Comparison of ENCODE assay signal across 23 mouse cellular contexts in the genomic region with DNA sequence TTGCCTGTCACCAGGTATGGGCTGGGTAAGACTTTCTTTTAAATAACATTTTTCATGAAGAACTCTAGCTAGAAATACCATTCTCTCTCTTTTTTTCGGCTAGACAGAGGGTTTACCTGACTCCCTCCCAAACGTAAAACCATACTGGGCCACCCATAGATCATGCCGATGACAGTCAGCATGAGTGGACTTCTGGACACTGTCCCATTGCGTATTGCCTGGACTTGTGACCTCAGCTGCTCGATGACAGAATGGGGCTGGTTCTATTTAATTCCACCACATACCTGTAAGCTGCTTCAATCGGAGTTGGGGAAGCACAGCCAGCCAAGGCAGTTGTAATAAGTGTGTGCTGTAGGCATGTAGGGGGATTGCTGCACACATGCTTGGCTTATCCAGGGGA.
A peak's percentile ranks its signal among the peaks of the same experiment; 100 is the strongest.
DNase-seq lines count a peak whose midpoint lies in the region; ATAC-seq and TF ChIP-seq lines count a peak whose summit lies in the region.
"Had no signal": no experiment of that assay in that cellular context is flagged by ENCODE, and none has a peak within 500 bp of the region (broad histone marks: within the 10 kb centered on the region; RNA-seq: fewer than 3 reads in every experiment).

No protein-coding gene starts in this region.

- TF ChIP-seq EP300 in liver, postnatal 0 days (IDR thresholded peaks at IDR 0.05; ENCODE audit: low read depth), result no peak

- no peak for TF ChIP-seq CTCF in layer of hippocampus, adult 2 months (conservative IDR thresholded peaks at IDR 0.05)
- TF ChIP-seq CTCF in liver, postnatal 0 days (IDR thresholded peaks at IDR 0.05; ENCODE audit: low read depth), result no peak

- peak; percentile 99 for ATAC-seq in liver, postnatal 0 days
- ATAC-seq in liver, embryonic 11.5 days (replicated peaks; ENCODE audit: low FRiP score), result no peak
- ATAC-seq: forebrain, embryonic 13.5 days; forebrain, embryonic 16.5 days; intestine, postnatal 0 days; Patski had no signal

- H3K27me3 ChIP-seq in liver, postnatal 0 days (ENCODE audit: insufficient read depth, low read length), result no peaks in the 10 kb centered on the region
- H3K27me3 ChIP-seq in liver, embryonic 11.5 days (replicated peaks; ENCODE audit: control insufficient read depth, insufficient read depth, low read length), result no peaks in the 10 kb centered on the region
- H3K27me3 ChIP-seq: CH12.LX; forebrain, embryonic 13.5 days; hindbrain, embryonic 12.5 days; hindbrain, embryonic 15.5 days had no signal

- WGBS in liver, postnatal 0 days (ENCODE audit: insufficient replicate concordance), result 69% methylated on average over 6 of the region's 6 CpGs
- WGBS in liver, embryonic 11.5 days, result 75% methylated on average over 6 of the region's 6 CpGs

- H3K9ac ChIP-seq in liver, postnatal 0 days (replicated peaks), result no peak overlapping the region
- H3K9ac ChIP-seq in liver, embryonic 11.5 days (ENCODE audit: low read depth, low read length), result no peak overlapping the region
- H3K9ac ChIP-seq: forebrain, embryonic 13.5 days; hindbrain, embryonic 12.5 days; hindbrain, embryonic 15.5 days had no signal

- no peaks in the 10 kb centered on the region for H3K4me1 ChIP-seq in liver, postnatal 0 days (ENCODE audit: insufficient read depth)
- no peaks in the 10 kb centered on the region for H3K4me1 ChIP-seq in liver, embryonic 11.5 days (replicated peaks; ENCODE audit: control insufficient read depth, insufficient read depth, low read length)
- H3K4me1 ChIP-seq: hindbrain, embryonic 15.5 days had no signal

- no peak overlapping the region for H3K4me3 ChIP-seq in layer of hippocampus, adult 2 months
- H3K4me3 ChIP-seq in liver, postnatal 0 days (ENCODE audit: low read depth, low read length), result no peak overlapping the region
- no peak overlapping the region for H3K4me3 ChIP-seq in liver, embryonic 11.5 days (ENCODE audit: low read depth, low read length)
- H3K4me3 ChIP-seq: forebrain, embryonic 10.5 days; forebrain, embryonic 13.5 days; heart, adult 2 months; heart, embryonic 10.5 days; hindbrain, embryonic 12.5 days; hindbrain, embryonic 15.5 days had no signal

- H3K4me2 ChIP-seq in liver, postnatal 0 days (ENCODE audit: low read depth, low read length), result no peak overlapping the region
- H3K4me2 ChIP-seq in liver, embryonic 11.5 days, result no peak overlapping the region
- H3K4me2 ChIP-seq: forebrain, embryonic 13.5 days; hindbrain, embryonic 12.5 days; hindbrain, embryonic 15.5 days had no signal

- H3K27ac ChIP-seq in layer of hippocampus, adult 2 months, result peak overlapping the region; percentile 71
- H3K27ac ChIP-seq in liver, postnatal 0 days (ENCODE audit: low read depth), result 0 out of 2 replicates have a peak overlapping the region, but pooled peaks have one; percentile 52
- no peak overlapping the region for H3K27ac ChIP-seq in liver, embryonic 11.5 days (ENCODE audit: low read depth, low read length)
- H3K27ac ChIP-seq: forebrain, embryonic 10.5 days; forebrain, embryonic 13.5 days; heart, adult 2 months; heart, embryonic 10.5 days; hindbrain, embryonic 12.5 days; hindbrain, embryonic 15.5 days had no signal

- no peaks in the 10 kb centered on the region for H3K9me3 ChIP-seq in liver, postnatal 0 days (ENCODE audit: low read length)
- H3K9me3 ChIP-seq in liver, embryonic 11.5 days (ENCODE audit: control insufficient read depth, low read length), result no peaks in the 10 kb centered on the region
- H3K9me3 ChIP-seq: forebrain, embryonic 10.5 days; forebrain, embryonic 13.5 days; G1E; heart, embryonic 10.5 days; hindbrain, embryonic 12.5 days; hindbrain, embryonic 15.5 days had no signal

- no peaks in the 10 kb centered on the region for H3K36me3 ChIP-seq in liver, postnatal 0 days (replicated peaks; ENCODE audit: insufficient read depth, low read length)
- no peaks in the 10 kb centered on the region for H3K36me3 ChIP-seq in liver, embryonic 11.5 days (ENCODE audit: control insufficient read depth, insufficient read depth, low read length)
- H3K36me3 ChIP-seq: forebrain, embryonic 10.5 days; G1E; heart, embryonic 10.5 days; hindbrain, embryonic 12.5 days; hindbrain, embryonic 15.5 days had no signal

- DNase-seq in adrenal gland, adult 2 months, result peak; percentile 53
- DNase-seq in adrenal gland, postnatal 10 days, result no peak
- no peak for DNase-seq in layer of hippocampus, adult 2 months (ENCODE audit: low spot score in 2 of 2)
- DNase-seq in layer of hippocampus, postnatal 25 days (ENCODE audit: extremely low spot score in 1 of 2, low spot score in 1 of 2), result no peak
- peak; percentile 52 for DNase-seq in liver, postnatal 0 days
- DNase-seq in liver, embryonic 11.5 days (ENCODE audit: low spot score), result no peak
- DNase-seq: B cell, adult 2 months; cerebellum, adult 18-20 months; cerebellum, adult 9-10 months; cerebellum, postnatal 14 days; gastrocnemius, postnatal 10 days; gastrocnemius, postnatal 36 days; heart, adult 2 months had no signal

Comparison
In these comparisons a context has a peak if more than half of its experiments do, and no peak if none do; other contexts are left out.
1. DNase-seq: peak in adrenal gland, adult 2 months (single experiment) and liver, postnatal 0 days (single experiment); none in adrenal gland, postnatal 10 days (single experiment), layer of hippocampus, adult 2 months (0 of 2), layer of hippocampus, postnatal 25 days (0 of 2) and liver, embryonic 11.5 days (single experiment).